In the genomic region with DNA sequence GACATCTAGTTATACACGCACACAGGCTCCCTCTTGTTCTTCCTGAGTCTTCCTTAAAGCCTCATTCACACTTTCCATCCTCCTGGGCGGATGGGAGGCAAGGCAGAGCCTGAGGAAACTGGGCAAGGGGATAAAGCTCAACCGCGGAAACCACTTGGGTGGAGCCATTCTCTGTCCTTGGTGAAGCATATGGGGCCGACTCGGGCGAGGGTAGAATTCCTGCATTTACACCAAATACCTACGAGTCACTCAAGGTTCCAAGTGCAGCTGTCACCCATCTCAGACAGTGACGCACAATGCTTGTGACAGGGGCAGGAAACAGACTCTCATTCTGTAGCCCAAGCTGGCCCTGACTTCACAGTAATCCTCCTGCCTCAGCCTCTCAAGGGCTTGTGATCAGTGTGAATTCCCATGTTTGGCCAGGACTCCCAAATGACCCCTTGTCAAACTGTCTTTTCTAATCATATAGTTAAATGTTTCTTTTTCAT, we compare ENCODE assay signal across 11 mouse cellular contexts.
"Had no signal": no experiment of that assay in that cellular context is flagged by ENCODE, and none has a peak within 500 bp of the region (broad histone marks: within the 10 kb centered on the region; RNA-seq: fewer than 3 reads in every experiment).

No protein-coding gene starts in this region.

- H3K4me3 ChIP-seq: intestine, embryonic 15.5 days; layer of hippocampus, adult 2 months; left cerebral cortex, adult 2 months; limb, embryonic 10.5 days; lung, embryonic 15.5 days; midbrain, embryonic 12.5 days had no signal

- H3K4me2 ChIP-seq: intestine, embryonic 15.5 days; lung, embryonic 15.5 days; midbrain, embryonic 12.5 days had no signal

- ATAC-seq: intestine, embryonic 15.5 days; midbrain, embryonic 16.5 days had no signal

- H3K36me3 ChIP-seq: intestine, embryonic 15.5 days had no signal

- DNase-seq: kidney, postnatal 10 days; lung, postnatal 14 days had no signal

- H3K27ac ChIP-seq: intestine, embryonic 15.5 days; layer of hippocampus, adult 2 months; left cerebral cortex, adult 2 months; limb, embryonic 10.5 days; lung, embryonic 15.5 days; macrophage; midbrain, embryonic 12.5 days; stomach, postnatal 0 days had no signal

- H3K27me3 ChIP-seq: intestine, embryonic 15.5 days; lung, embryonic 15.5 days had no signal

- H3K9ac ChIP-seq: intestine, embryonic 15.5 days; lung, embryonic 15.5 days; midbrain, embryonic 12.5 days had no signal

- H3K9me3 ChIP-seq: intestine, embryonic 15.5 days; limb, embryonic 10.5 days; lung, embryonic 15.5 days; midbrain, embryonic 12.5 days had no signal
